Mouse (Mus musculus) lung, embryonic 15.5 days (tissue): ENCODE data around the gene Foxo3. TPM values are rescaled to one million over a fixed set of nuclear protein-coding genes. Genes with fewer than 3 reads are reported as not detected.

ENCODE experiments used
- ATAC-seq: fragments of 200-750 bp; cut with Nextera tagmentation; 2 replicates; pipeline ENCODE4 v1.8.0; 2017; ENCODE audit warnings: moderate number of reproducible peaks, borderline replicate concordance; ENCODE audit not compliant: low FRiP score, low TSS enrichment; ENCODE audit errors: extremely low read depth
- H3K27ac ChIP-seq: fragments of 300-500 bp; sonication (generic); 2 replicates; pipeline ENCODE4 v1.5.1; 2015; ENCODE audit warnings: moderate library complexity, mild to moderate bottlenecking, inconsistent platforms
- H3K27me3 ChIP-seq: fragments of 300-500 bp; sonication (generic); 2 replicates; pipeline ENCODE4 v1.6.1; 2015; ENCODE audit warnings: inconsistent platforms
- H3K36me3 ChIP-seq: fragments of 300-500 bp; sonication (generic); 2 replicates; pipeline ENCODE4 v1.6.1; 2015; ENCODE audit warnings: inconsistent platforms
- H3K4me1 ChIP-seq: fragments of 300-500 bp; sonication (generic); 2 replicates; pipeline ENCODE4 v1.6.1; 2015; ENCODE audit warnings: inconsistent platforms
- H3K4me2 ChIP-seq: fragments of 300-500 bp; sonication (generic); 2 replicates; pipeline ENCODE4 v1.6.1; 2015; ENCODE audit warnings: inconsistent platforms, mild to moderate bottlenecking, moderate library complexity
- H3K4me3 ChIP-seq: fragments of 300-500 bp; sonication (generic); 2 replicates; pipeline ENCODE4 v1.5.1; 2015; ENCODE audit warnings: mild to moderate bottlenecking, inconsistent platforms
- H3K9ac ChIP-seq: fragments of 300-500 bp; sonication (generic); 2 replicates; pipeline ENCODE4 v1.6.1; 2015; ENCODE audit warnings: inconsistent platforms
- H3K9me3 ChIP-seq: fragments of 300-500 bp; sonication (generic); 2 replicates; pipeline ENCODE4 v1.6.1; 2016; ENCODE audit warnings: inconsistent platforms
- WGBS: fragments of 180-500 bp; shearing (Covaris S2); methylation state at CpG from one replicate; pipeline ENCODE4 v1.1.7; 2015; 5-methylcytosine and 5-hydroxymethylcytosine counted together
- polyA plus RNA-seq: library from polyadenylated mRNA; unstranded; fragments of >200 nt; fragmentation: Nextera tagmentation; extraction: Ambion mirVana; gene quantifications from 2 replicates; pipeline ENCODE4 v1.2.1, GENCODE M21; 2015

Foxo3 gene
- polyA plus RNA-seq, 1 experiment from 2014 or later, result 8.9 TPM

DNA sequence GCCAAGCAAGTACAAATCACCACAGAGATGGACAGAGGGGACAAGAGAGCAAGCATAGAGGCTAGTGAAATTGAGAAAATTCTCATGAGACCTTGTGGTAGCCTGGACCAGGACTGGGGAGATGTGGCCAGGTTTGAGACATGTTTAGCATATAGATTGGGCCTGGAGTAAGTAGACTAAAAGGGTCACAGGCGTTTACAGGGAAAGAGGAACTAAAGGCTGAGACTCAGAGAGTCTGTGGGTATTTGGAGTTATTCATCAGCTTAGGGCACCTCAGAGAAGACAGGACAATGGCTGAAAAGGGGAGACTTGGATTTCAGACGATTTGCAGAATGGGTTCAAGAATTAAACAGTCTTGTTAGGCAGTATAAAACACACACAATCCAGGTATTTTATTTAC is 121.8 kb downstream of the Foxo3 start:
- no peak for ATAC-seq
- no peak overlapping the region for H3K4me2 ChIP-seq
- no peaks in the 10 kb centered on the region for H3K27me3 ChIP-seq
- no peaks in the 10 kb centered on the region for H3K36me3 ChIP-seq
- H3K27ac ChIP-seq, result no peak overlapping the region
- WGBS, result 75% methylated on average over 2 of the region's 2 CpGs
- no peak overlapping the region for H3K9ac ChIP-seq
- 0 out of 2 replicates have a peak, but pooled peaks cover 3% of the 10 kb centered on the region for H3K9me3 ChIP-seq
- H3K4me3 ChIP-seq, result no peak overlapping the region
- H3K4me1 ChIP-seq, result peaks cover 9% of the 10 kb centered on the region; the same call in 1 of the 2 replicates

DNA sequence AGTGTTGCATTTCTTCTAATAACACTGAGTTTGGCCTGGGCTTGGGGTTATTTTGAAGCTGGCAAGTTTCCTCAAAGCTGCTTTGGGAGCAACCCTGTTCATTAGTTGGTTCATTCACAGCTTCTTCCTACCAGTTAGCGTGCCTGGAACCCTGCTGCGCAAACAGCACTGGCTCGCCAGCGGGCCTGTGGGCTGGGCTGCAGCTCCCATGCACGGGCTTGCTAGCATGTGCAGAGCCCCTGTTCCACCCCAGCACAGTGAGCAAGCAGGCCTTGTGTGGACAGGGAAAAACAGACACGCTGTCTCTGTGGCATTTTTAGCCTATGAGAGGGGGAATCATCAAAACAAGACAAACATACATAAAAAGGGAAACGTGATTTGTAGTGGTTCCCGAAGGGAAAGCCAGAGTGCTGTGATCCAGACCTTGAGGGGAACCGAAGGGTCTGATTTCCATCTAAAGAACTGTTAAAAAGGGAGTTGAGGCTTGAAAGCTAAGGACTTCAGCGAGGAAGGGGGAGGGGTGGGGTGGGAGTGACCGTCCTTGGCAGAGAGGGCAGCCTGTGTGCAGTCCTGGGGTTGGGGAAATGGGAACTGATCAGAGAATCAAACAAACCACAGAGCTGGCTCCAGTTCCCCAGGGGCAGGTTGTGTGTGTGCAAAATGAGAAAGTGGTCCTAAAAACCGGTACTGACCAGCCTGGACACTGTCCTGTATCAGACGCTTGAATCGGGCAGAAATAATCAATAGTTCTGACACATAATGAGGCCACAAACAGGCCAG is 123.9 kb downstream of the Foxo3 start:
- H3K4me2 ChIP-seq, result no peak overlapping the region
- no peaks in the 10 kb centered on the region for H3K36me3 ChIP-seq
- ATAC-seq, result peak; percentile 40; the same call in 1 of the 2 replicates
- no peak overlapping the region for H3K9ac ChIP-seq
- WGBS, result 48% methylated on average over 14 of the region's 14 CpGs
- H3K4me1 ChIP-seq, result peaks cover 15% of the 10 kb centered on the region
- H3K27ac ChIP-seq, result no peak overlapping the region
- no peaks in the 10 kb centered on the region for H3K9me3 ChIP-seq
- no peak overlapping the region for H3K4me3 ChIP-seq
- no peaks in the 10 kb centered on the region for H3K27me3 ChIP-seq

DNA sequence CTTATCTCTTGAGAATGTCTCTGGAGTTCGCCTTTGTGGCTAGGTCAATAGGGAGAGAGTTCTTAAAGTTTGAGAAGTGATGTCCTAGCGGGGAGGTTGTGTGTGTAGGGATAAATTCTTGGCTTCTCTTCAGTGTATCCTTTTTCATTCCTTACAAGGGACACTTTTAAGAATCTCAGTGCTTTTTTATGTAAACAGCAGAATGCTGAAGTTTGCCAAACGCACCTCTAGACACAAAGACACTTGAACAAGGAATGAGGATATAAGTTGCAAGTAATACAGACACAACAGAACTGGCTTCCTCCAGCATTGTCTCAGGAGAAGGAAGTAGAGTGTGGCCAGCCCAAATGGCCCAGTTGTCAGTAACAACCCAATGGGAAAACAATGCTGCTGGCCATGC is 126.8 kb downstream of the Foxo3 start:
- H3K4me2 ChIP-seq, result no peak overlapping the region
- no peaks in the 10 kb centered on the region for H3K9me3 ChIP-seq
- 36% methylated on average over 3 of the region's 3 CpGs for WGBS
- no peaks in the 10 kb centered on the region for H3K27me3 ChIP-seq
- peaks cover 25% of the 10 kb centered on the region for H3K4me1 ChIP-seq
- no peak for ATAC-seq
- H3K27ac ChIP-seq, result 0 out of 2 replicates have a peak overlapping the region, but pooled peaks have one; percentile 29
- H3K9ac ChIP-seq, result no peak overlapping the region
- H3K36me3 ChIP-seq, result no peaks in the 10 kb centered on the region
- H3K4me3 ChIP-seq, result no peak overlapping the region

DNA sequence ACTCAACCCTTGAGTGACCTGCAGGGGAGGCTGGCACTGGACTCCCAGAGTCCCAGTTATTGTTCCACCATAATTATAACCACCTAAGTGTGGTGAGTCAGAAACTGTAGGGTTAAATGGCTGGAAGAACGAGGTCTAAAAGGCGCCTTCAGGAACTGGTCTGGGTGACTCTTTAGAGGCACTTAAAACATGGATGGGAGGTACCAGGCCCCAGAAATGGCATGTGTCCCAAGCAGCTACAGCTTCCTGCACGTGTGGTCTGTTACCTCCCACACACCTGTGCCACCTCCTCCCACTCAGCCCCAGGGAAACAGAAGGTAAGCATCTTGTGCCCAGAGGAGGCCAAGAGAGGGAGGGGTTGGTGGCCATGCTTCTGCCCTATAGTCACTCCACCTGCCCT is 128.2 kb downstream of the Foxo3 start:
- peaks cover 33% of the 10 kb centered on the region for H3K4me1 ChIP-seq
- no peak overlapping the region for H3K9ac ChIP-seq
- no peak overlapping the region for H3K4me2 ChIP-seq
- no peak overlapping the region for H3K4me3 ChIP-seq
- H3K36me3 ChIP-seq, result no peaks in the 10 kb centered on the region
- H3K27ac ChIP-seq, result peak overlapping the region; percentile 67
- no peak for ATAC-seq
- no peaks in the 10 kb centered on the region for H3K9me3 ChIP-seq
- WGBS, result 44% methylated on average over 3 of the region's 3 CpGs
- no peaks in the 10 kb centered on the region for H3K27me3 ChIP-seq

DNA sequence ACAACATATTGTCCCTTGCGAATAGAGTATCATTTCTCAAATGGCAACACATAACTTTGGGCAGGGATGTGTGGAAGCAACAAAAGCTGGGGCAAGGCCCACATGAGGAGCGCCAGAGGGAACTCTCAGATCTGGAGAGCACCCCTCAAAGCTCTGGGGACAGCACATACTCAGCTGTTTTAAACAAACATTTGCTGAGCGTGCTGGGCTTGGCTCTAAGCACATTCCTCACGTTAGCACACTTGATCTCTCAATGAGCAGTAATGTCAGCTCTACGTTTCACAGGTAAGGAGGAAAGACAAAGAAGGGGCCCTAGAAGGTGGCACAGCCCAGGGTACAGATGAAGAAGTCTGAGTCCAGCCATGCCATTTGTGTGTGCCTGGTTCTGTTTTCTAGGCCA is 131.3 kb downstream of the Foxo3 start:
- H3K4me2 ChIP-seq, result no peak overlapping the region
- no peak overlapping the region for H3K4me3 ChIP-seq
- no peaks in the 10 kb centered on the region for H3K9me3 ChIP-seq
- H3K4me1 ChIP-seq, result peaks cover 38% of the 10 kb centered on the region
- no peaks in the 10 kb centered on the region for H3K36me3 ChIP-seq
- no peaks in the 10 kb centered on the region for H3K27me3 ChIP-seq
- 39% methylated on average over 5 of the region's 5 CpGs for WGBS
- H3K27ac ChIP-seq, result peak overlapping the region; percentile 74
- ATAC-seq, result peak; percentile 76
- H3K9ac ChIP-seq, result no peak overlapping the region

DNA sequence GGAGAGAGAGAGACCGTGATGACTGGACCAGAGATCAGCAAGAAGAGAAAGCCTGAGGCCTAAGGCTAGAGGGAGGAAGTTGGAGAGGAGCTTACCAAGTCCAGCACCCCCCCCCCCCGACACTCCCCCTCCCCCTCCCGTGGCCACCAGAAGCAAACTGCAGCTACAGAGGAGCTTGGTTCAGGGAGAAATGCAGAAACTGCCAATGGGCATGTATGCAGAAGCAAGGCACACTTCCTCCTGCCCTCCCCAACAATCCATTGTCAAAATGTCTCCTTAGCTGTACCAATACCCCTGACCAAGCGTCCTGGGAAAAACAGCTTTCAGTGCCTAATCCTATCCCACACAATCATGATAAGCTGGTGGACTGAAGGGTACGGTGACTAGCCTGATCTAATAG is 131.8 kb downstream of the Foxo3 start:
- ATAC-seq, result no peak
- no peaks in the 10 kb centered on the region for H3K9me3 ChIP-seq
- no peak overlapping the region for H3K4me3 ChIP-seq
- H3K4me2 ChIP-seq, result no peak overlapping the region
- H3K9ac ChIP-seq, result no peak overlapping the region
- H3K27me3 ChIP-seq, result no peaks in the 10 kb centered on the region
- peak overlapping the region; percentile 74 for H3K27ac ChIP-seq
- no peaks in the 10 kb centered on the region for H3K36me3 ChIP-seq
- 32% methylated on average over 4 of the region's 5 CpGs for WGBS
- peaks cover 38% of the 10 kb centered on the region for H3K4me1 ChIP-seq

DNA sequence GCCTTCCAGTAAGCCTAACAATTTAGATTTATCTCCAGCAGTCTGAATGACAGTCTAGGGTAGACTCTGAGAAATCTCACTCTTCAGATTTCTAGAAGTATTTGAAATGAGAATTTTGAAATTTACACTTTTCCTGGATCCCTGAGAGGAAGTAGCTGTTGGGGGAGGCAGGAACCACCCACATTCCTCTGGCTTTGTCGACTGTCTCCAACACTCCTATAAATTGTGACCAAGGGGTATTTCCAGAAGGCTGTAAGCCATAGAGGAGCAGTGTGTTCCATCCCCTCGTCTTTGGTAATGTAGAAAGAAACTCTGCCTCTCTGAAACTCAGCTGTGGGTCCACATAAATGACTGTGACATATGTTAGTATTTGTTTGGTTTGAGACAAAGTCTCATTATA is 132.4 kb downstream of the Foxo3 start:
- H3K9me3 ChIP-seq, result no peaks in the 10 kb centered on the region
- H3K4me3 ChIP-seq, result no peak overlapping the region
- no peaks in the 10 kb centered on the region for H3K27me3 ChIP-seq
- H3K27ac ChIP-seq, result peak overlapping the region; percentile 74; the same call in 1 of the 2 replicates
- H3K9ac ChIP-seq, result no peak overlapping the region
- 33% methylated on average over 2 of the region's 2 CpGs for whole genome bisulfite sequencing
- no peaks in the 10 kb centered on the region for H3K36me3 ChIP-seq
- peaks cover 38% of the 10 kb centered on the region for H3K4me1 ChIP-seq
- ATAC-seq, result no peak
- H3K4me2 ChIP-seq, result no peak overlapping the region

DNA sequence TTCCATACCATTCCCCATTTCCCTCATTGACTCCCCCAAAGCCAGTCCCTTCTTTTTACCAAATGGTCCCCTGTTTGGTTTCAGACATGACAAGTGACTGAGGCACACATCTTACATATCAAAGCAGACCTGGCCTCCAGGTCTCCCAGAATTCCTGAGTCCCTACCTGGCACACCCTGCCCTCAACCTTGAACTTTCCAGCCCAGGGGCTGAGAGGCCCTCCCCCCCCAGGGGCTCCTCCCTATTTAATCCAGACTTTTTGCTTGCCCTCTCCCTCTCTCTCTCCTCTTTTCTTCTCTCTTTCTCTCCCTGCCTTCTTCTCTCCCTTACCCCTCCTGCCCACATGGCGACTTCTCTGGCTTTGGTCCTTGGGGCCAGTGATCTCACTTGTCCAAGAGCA is 133.8 kb downstream of the Foxo3 start:
- H3K27ac ChIP-seq, result no peak overlapping the region
- no peak overlapping the region for H3K4me3 ChIP-seq
- 96% methylated on average over 1 of the region's 1 CpGs for WGBS
- H3K9me3 ChIP-seq, result no peaks in the 10 kb centered on the region
- H3K27me3 ChIP-seq, result no peaks in the 10 kb centered on the region
- H3K4me1 ChIP-seq, result peaks cover 34% of the 10 kb centered on the region
- H3K9ac ChIP-seq, result no peak overlapping the region
- no peak for ATAC-seq
- H3K36me3 ChIP-seq, result no peaks in the 10 kb centered on the region
- no peak overlapping the region for H3K4me2 ChIP-seq

DNA sequence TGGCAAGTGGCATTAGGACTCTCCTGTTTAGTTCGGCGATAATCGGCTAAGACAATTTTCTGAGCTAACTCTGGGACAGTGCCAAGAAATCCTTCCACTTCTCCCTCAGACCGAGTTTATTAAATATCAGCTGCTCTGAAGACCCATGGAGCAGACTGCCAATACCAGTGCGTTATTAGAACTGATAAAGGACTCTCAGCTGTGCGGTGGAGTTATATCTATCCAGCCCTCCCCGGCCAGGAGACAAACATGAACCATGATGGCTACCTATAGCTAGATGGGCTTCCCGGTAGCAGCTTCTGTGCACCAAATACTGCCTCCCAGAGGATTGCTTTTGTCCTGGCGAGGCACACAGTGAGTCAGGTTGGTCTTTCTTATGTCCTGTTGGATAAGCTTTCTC is 134.5 kb downstream of the Foxo3 start:
- H3K36me3 ChIP-seq, result no peaks in the 10 kb centered on the region
- H3K4me3 ChIP-seq, result no peak overlapping the region
- 39% methylated on average over 9 of the region's 9 CpGs for WGBS
- H3K4me2 ChIP-seq, result no peak overlapping the region
- H3K9me3 ChIP-seq, result no peaks in the 10 kb centered on the region
- no peak overlapping the region for H3K27ac ChIP-seq
- H3K4me1 ChIP-seq, result peaks cover 31% of the 10 kb centered on the region
- no peak overlapping the region for H3K9ac ChIP-seq
- no peak for ATAC-seq
- no peaks in the 10 kb centered on the region for H3K27me3 ChIP-seq

DNA sequence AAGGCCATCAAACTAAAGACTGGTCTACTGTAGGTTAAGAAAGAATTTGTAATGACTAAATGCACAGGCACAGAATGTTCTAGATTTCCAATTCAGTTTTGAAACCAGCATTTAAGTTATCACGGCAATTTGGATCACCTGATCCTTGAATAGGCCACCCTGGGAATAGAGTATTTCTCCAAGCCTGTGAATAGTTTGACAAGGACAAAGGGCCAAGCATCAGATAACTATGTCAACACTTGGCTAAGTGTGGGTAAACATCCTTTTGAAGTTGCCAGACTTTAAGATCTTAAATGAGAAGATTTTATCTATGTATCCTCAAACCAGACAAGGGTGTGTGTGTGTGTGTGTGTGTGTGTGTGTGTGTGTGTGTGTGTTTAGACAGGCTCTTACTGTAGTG is 136.8 kb downstream of the Foxo3 start:
- H3K9ac ChIP-seq, result no peak overlapping the region
- no peak for ATAC-seq
- WGBS, result 61% methylated on average over 1 of the region's 1 CpGs

DNA sequence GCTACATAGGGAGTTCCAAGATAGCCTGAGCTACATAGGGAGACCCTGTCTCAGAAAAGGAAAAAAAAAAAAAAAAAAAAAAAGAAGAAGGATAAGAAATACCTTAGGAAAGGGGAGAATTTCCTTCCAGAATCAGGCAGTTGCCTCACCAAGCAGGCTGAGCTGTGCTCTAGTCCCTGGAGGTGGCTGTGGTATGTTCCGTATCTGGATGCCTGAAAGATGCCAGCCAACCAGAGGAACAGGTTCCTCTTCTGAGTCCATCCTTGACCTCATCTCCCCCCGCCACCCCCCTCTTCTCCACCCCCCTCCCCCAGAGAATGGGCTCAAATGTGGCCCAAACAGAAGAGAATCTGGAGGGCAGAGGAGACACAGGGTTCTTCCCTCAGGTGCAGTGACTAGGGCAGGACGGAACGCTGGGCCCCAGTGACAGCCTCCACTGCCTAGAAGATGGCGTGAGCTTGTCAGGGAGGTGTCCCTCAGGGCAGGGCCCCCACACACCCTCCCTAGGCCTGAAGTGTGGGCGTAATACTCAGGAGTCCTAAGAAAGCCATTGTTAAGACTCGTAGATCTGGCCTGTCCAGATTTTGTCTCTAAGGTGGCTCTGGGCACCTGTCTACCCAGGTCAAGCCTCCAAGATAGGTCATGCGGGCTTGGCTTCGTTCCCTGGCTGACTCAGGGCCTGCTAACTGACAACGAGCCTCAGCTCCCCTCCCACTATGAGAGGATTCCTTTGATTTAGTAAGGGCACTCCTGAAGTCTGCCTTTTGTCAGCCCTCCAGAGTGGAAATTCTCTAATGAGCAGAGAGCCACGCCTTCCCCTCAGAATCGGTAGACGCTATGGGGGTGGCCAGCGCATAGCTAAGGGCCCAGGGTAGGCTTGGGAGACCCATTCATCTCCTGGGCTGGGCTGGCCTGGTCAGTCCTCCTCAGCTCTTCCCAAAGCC is 141.5 kb downstream of the Foxo3 start:
- no peak overlapping the region for H3K4me2 ChIP-seq
- no peak overlapping the region for H3K9ac ChIP-seq
- peak; percentile 59 for ATAC-seq
- WGBS, result 51% methylated on average over 14 of the region's 14 CpGs
- H3K36me3 ChIP-seq, result no peaks in the 10 kb centered on the region
- no peak overlapping the region for H3K4me3 ChIP-seq
- H3K27me3 ChIP-seq, result no peaks in the 10 kb centered on the region
- peak overlapping the region; percentile 73 for H3K27ac ChIP-seq
- H3K9me3 ChIP-seq, result no peaks in the 10 kb centered on the region
- peaks cover 9% of the 10 kb centered on the region for H3K4me1 ChIP-seq

More for the DNA sequence above, 136.8 kb downstream of the Foxo3 start:
- Histone ChIP-seq H3K4me2 (no peak overlapping the region), H3K36me3 (no peaks in the 10 kb centered on the region), H3K4me1 (peaks cover 31% of the 10 kb centered on the region), H3K27me3 (no peaks in the 10 kb centered on the region), H3K9me3 (no peaks in the 10 kb centered on the region), H3K27ac (no peak overlapping the region), H3K4me3 (no peak overlapping the region)
